Mouse (Mus musculus) megakaryocyte, embryonic 14.5 days (primary cell): ENCODE data around the gene Gm28043. TPM values are rescaled to one million over a fixed set of nuclear protein-coding genes. Genes with fewer than 3 reads are reported as not detected.

ENCODE experiments used
- H3K27me3 ChIP-seq: replicated peaks from 2 replicates; pipeline ENCODE3; 2012; ENCODE audit warnings: inconsistent platforms
- H3K36me3 ChIP-seq: replicated peaks from 2 replicates; pipeline ENCODE3; 2012; ENCODE audit warnings: low read length, inconsistent platforms, mixed read lengths
- H3K4me1 ChIP-seq: 2 replicates; pipeline ENCODE4 v1.6.1; 2012; ENCODE audit warnings: inconsistent platforms
- H3K4me3 ChIP-seq: replicated peaks from 2 replicates; pipeline ENCODE3; 2012; ENCODE audit warnings: moderate library complexity, mild to moderate bottlenecking, inconsistent platforms
- H3K9me3 ChIP-seq: 2 replicates; pipeline ENCODE4 v1.6.1; 2012; ENCODE audit warnings: inconsistent platforms
- FLI1 ChIP-seq: IDR thresholded peaks from 2 replicates; pipeline ENCODE4 v1.6.1; 2012; ENCODE audit warnings: low read length, inconsistent platforms, mixed read lengths
- GATA1 ChIP-seq: IDR thresholded peaks from 3 replicates; pipeline ENCODE4 v1.6.1; 2012; ENCODE audit warnings: mixed read lengths, low read length, inconsistent platforms, borderline replicate concordance
- polyA plus RNA-seq: library from polyadenylated mRNA; stranded (reverse); fragments of >175 nt; gene quantifications from 2 replicates; pipeline ENCODE4 v1.2.3, GENCODE M21; 2012; ENCODE audit warnings: low replicate concordance; ENCODE audit not compliant: insufficient read depth

The Gm28043 gene
- not detected in 2 replicates for polyA plus RNA-seq

DNA sequence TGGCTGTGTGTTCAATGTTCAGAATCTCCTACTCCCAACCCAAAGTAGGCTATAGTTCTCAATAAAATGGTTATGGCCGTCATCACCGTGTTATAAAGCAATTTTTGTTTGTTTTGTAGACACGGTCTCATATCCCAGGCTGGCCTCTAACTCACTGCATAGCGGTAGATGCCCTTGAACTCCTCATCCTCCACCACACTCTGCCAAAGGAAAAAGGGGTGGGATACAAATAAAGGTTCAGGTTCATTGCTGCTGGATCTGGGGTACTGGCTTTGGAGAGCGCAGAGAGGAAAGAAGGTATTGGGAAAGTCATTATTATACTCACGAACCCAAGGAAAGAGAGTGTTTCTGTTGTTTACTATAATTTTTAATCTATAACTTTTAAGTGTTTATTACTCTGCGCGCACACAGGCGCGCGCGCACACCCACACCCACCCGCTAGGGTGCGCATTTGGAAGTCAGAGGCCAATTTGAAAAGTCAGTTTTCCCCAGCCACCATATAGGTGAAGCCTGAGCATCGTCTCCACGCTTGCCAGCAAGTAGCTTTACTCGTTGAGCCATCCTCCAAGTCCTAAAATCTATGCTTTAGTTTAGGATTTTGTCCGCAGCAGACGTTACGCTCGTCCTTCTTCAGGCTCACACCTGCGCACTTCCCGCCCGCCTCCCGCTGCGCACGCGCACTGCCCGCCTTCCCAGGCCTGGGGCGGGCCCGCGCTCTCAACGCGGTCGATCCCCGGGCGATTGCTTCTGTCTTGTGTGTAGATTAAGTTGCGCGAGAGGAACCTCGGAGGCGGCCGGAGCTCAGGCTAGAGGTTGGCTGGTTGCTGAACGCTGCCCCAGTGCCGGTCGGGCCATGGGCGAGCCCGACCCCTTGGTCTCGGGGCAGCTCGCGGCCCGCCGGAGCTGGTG, at the start of gene Gm28043, which contains the start of gene Rnf8:
TSS of gene Gm28043 (plus strand) at position 762 of the 909 bp plus-strand sequence.
TSS of gene Rnf8 (plus strand) at position 676 of the 909 bp plus-strand sequence.
- Histone ChIP-seq H3K4me3 (peak within 1 kb of the TSS; percentile 97), H3K4me1 (peaks cover 54% of the 10 kb centered on the region)
- TF ChIP-seq GATA1 (no peak), FLI1 (no peak)

DNA sequence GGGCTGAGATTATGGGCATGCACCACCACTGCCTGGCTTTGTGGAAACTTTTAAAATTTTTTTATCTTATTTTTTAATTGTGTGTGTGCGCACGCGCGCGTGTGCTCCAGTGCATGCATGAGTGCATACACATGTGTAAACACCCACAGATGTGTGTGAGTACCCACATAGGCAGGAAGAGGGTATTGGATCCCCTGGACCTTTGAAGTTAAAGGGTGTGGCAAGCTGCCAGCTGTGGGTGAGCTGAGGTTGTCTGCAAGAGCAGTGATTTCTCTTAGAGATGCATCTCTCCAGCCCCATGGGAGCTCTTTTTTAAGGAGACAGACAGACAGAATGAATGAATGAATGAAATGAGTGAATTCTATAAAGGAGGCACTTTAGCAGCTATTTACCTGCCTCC, 49.2 kb upstream of the Gm28043 start:
- H3K4me3 ChIP-seq, result no peak overlapping the region
- H3K9me3 ChIP-seq, result no peaks in the 10 kb centered on the region
- no peaks in the 10 kb centered on the region for H3K4me1 ChIP-seq
- H3K27me3 ChIP-seq, result peaks cover 1% of the 10 kb centered on the region
- peaks cover 48% of the 10 kb centered on the region for H3K36me3 ChIP-seq
- TF ChIP-seq GATA1 (no peak), FLI1 (no peak)

More for the DNA sequence above, at the start of gene Gm28043, which contains the start of gene Rnf8:
- H3K9me3 ChIP-seq, result no peaks in the 10 kb centered on the region
- no peaks in the 10 kb centered on the region for H3K27me3 ChIP-seq
- peaks cover 25% of the 10 kb centered on the region for H3K36me3 ChIP-seq

DNA sequence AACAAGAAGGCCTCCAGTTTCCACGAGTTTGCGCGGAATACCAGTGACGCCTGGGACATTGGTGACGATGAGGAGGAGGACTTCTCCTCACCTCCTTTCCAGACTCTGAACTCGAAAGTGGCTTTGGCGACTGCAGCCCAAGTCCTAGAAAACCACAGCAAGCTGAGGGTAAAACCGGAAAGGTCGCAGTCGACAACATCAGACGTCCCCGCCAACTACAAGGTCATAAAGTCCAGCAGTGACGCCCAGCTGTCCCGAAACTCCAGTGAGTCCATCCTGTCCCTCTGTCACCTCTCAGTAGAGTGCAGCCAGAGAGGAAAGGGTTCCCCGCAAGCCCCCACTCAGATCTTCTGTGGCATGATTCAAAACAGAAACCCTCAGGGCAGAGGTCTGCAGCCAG, 46.2 kb upstream of the Gm28043 start:
- no peaks in the 10 kb centered on the region for H3K4me1 ChIP-seq
- H3K36me3 ChIP-seq, result peaks cover 76% of the 10 kb centered on the region

DNA sequence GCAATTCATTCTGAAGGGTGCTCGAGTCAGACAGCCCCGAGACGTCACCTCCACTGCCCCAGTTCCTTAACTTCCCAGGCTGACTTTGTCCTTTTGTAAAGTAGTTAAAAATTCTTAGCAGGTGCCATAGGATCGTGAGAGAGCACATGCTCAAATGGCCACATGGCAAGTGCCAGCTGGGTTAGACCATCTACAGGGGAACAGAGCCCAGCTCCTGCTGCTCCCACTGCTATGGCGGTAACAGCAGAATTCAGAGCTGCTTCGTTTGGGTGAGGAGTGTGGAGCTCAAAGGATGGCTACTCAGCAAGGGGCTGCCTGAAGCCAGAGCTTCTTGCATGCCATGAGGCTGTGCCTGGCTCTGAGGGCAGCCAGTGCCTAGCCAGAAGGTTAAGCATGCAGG, 44.8 kb upstream of the Gm28043 start:
- H3K36me3 ChIP-seq, result peaks cover 78% of the 10 kb centered on the region
- H3K4me3 ChIP-seq, result no peak overlapping the region
- H3K27me3 ChIP-seq, result peaks cover 1% of the 10 kb centered on the region
- TF ChIP-seq FLI1 (no peak), GATA1 (no peak)
- H3K4me1 ChIP-seq, result no peaks in the 10 kb centered on the region
- no peaks in the 10 kb centered on the region for H3K9me3 ChIP-seq

More for the DNA sequence above, 46.2 kb upstream of the Gm28043 start:
- TF ChIP-seq FLI1 (no peak), GATA1 (no peak)
- H3K27me3 ChIP-seq, result peaks cover 1% of the 10 kb centered on the region
- H3K9me3 ChIP-seq, result no peaks in the 10 kb centered on the region
- no peak overlapping the region for H3K4me3 ChIP-seq

DNA sequence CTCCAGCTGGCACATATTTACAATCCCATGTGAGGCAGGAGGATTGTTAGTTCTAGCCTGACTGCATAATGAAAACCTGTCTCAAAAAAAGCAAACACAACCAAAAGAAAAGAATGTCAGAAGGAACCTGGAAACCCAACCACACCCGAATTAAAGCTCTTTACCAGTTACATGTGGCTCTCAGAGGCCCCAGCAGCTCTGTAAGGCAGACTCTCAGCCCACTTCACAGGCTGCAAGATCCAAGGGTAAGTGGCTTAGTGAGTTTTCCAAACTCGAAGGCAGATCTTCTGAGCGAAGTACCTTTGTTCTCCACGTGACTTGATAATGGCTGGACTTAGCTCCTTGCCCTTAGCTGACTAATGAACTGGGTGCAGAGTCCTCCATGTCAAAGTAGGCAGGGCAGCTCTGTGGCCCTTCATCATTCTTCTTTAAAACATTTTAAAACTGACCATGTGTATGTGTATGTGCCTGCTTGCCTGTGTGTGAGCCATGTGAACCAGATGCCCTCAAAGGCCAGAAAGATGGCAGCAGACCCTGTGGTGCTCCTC, 35.0 kb upstream of the Gm28043 start:
- Histone ChIP-seq H3K4me1 (peaks cover 63% of the 10 kb centered on the region), H3K36me3 (peaks cover 69% of the 10 kb centered on the region), H3K4me3 (no peak overlapping the region), H3K9me3 (no peaks in the 10 kb centered on the region), H3K27me3 (no peaks in the 10 kb centered on the region)
- no peak for TF ChIP-seq GATA1
- no peak for TF ChIP-seq FLI1

DNA sequence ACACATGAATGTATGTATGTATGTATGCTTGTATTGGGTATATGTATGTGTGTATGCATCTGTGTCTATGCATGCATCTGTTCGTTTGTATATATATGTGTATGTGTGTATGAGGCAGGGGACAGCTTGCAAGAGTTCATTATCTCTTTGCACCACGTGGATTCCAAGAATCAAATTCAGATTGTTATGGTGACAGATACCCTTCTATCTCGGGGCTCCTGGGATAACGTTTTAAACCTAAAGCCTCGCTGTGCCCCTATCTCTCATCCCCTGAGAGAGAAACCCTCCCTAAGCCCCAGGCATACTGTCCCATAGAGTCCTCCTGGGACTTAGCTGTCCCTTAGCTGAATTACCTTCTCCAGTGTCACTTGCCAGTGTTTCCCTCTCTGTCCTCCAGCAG, 31.1 kb upstream of the Gm28043 start:
- TF ChIP-seq GATA1 (no peak), FLI1 (no peak)
- Histone ChIP-seq H3K4me1 (peaks cover 50% of the 10 kb centered on the region), H3K9me3 (no peaks in the 10 kb centered on the region), H3K27me3 (peaks cover 2% of the 10 kb centered on the region), H3K4me3 (no peak overlapping the region), H3K36me3 (peaks cover 42% of the 10 kb centered on the region)

DNA sequence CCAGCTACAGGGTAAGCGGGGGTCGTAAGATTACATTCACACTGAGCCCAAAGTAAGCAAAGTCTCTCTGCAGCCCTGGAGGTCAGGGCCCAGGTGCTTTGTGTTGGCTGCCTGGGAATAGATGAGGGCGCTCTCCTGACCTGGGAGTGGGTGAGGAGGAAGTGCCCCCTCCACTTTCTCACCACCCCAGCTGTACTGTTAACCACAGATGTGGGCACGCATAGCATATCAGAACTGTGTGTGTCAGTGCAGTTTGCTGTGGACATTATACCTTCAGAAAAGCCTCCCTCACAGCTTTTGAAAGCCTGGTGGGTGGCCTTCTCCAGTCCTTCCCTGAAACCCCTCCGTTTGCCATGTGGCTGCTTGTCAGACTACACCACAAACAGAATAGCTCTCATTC, 30.4 kb upstream of the Gm28043 start:
- peaks cover 37% of the 10 kb centered on the region for H3K36me3 ChIP-seq

DNA sequence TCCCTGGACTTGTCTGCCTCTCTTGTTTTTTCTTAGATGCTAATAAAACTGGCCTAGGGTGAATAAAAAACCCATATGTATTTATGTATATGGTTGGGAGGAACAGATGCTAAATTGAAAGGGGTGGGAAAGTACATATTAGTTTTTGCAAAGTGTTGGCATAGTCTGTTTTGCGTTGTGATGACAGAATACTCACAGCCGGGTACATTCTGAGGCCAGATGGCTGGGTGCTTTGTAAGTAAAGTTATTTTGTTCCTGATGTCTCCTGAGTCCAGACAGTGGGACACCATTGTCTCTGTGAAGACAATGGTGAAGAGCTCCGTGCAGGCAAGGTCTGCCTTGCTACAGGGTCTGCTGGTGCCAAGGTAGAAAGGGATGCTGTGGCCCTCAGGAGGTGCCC, 29.9 kb upstream of the Gm28043 start:
- peaks cover 2% of the 10 kb centered on the region for H3K27me3 ChIP-seq
- H3K4me3 ChIP-seq, result no peak overlapping the region
- TF ChIP-seq FLI1, result no peak
- no peak for TF ChIP-seq GATA1
- H3K4me1 ChIP-seq, result peaks cover 53% of the 10 kb centered on the region
- peaks cover 33% of the 10 kb centered on the region for H3K36me3 ChIP-seq
- H3K9me3 ChIP-seq, result no peaks in the 10 kb centered on the region

More for the DNA sequence above, 30.4 kb upstream of the Gm28043 start:
- TF ChIP-seq GATA1 (no peak), FLI1 (no peak)
- H3K27me3 ChIP-seq, result peaks cover 2% of the 10 kb centered on the region
- no peaks in the 10 kb centered on the region for H3K9me3 ChIP-seq
- no peak overlapping the region for H3K4me3 ChIP-seq
- peaks cover 51% of the 10 kb centered on the region for H3K4me1 ChIP-seq

DNA sequence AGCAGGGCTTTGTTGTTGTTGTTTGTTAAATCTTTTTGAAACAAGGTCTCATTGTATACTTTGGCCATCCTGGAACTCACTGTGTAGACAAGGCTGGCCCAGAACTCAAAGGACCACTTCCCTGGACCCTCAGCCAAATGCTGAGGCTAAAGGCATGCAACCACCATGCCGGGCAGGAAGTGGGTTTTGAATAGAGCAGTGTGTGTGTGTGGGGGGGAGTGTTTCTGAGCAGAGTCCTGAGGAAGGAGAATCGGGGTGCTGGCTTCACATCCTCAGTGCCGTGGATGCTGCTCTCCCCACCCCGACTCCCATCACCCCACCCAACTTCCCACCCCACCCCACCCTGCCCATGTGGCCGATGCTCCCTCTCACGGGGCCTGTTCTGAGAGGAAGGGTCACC, 29.2 kb upstream of the Gm28043 start:
- H3K4me3 ChIP-seq, result no peak overlapping the region
- TF ChIP-seq FLI1 (no peak), GATA1 (no peak)
- no peaks in the 10 kb centered on the region for H3K9me3 ChIP-seq
- peaks cover 48% of the 10 kb centered on the region for H3K4me1 ChIP-seq
- peaks cover 31% of the 10 kb centered on the region for H3K36me3 ChIP-seq
- H3K27me3 ChIP-seq, result peaks cover 2% of the 10 kb centered on the region

DNA sequence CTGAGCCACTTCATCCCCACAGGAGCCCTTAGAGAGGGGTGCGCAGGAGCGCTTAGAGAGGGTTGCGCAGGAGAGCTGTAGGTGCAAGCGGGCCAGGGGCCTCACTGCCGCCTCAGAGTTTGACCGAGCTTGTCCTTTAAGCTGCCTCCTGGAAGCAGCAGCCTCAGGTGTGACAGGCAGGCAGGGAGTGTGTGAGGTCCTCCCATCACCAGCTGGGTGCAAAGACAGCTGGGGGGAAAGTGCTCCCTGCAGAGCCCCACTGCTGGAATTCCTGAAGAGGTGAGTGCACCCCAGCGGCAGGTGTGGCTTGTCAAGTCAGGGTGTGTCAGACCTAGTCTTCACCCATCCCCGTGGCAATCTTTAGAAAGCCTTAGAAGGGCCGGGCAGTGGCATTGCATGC, 27.8 kb upstream of the Gm28043 start:
- H3K36me3 ChIP-seq, result peaks cover 29% of the 10 kb centered on the region
- peaks cover 2% of the 10 kb centered on the region for H3K27me3 ChIP-seq

More for the DNA sequence above, 27.8 kb upstream of the Gm28043 start:
- no peaks in the 10 kb centered on the region for H3K9me3 ChIP-seq
- TF ChIP-seq GATA1, result no peak
- no peak for TF ChIP-seq FLI1
- H3K4me1 ChIP-seq, result peaks cover 36% of the 10 kb centered on the region
- H3K4me3 ChIP-seq, result no peak overlapping the region
